Mouse (Mus musculus): ENCODE measurements around the gene Irak2. TPM values are rescaled to one million over a fixed set of nuclear protein-coding genes. Genes with fewer than 3 reads are reported as not detected.

Irak2 gene
- polyA plus RNA-seq, 1 experiment from 2014 or later = 4.5 TPM

- WGBS = 91% methylated on average over 9 of the region's 9 CpGs
- no peak overlapping the region for H3K27ac ChIP-seq (replicated peaks)
- H3K36me3 ChIP-seq (replicated peaks) = peaks cover 62% of the 10 kb centered on the region
These were observed 99.2 kb downstream of the Irak2 start for GRCm38 (mm10) chr6:113737318-113738046.

GRCm38 (mm10) chr6:113740236-113741217, 102.3 kb downstream of the Irak2 start, which contains the start of gene Sec13:
Gene Sec13, minus strand, starts transcription at chr6:113740743.
- 8% methylated on average over 41 of the region's 41 CpGs for WGBS
- no peaks in the 10 kb centered on the region for H3K9me3 ChIP-seq
- H3K4me1 ChIP-seq = peaks cover 14% of the 10 kb centered on the region
- H3K27ac ChIP-seq (replicated peaks) = peak within 1 kb of the TSS; percentile 89
- H3K36me3 ChIP-seq (replicated peaks) = peaks cover 31% of the 10 kb centered on the region
- DNase-seq (ENCODE audit: low spot score) = peak; percentile 91
- H3K27me3 ChIP-seq (replicated peaks; ENCODE audit: low read depth, poor library complexity, severe bottlenecking) = no peaks in the 10 kb centered on the region; the same call in 1 of the 2 replicates
- H3K4me3 ChIP-seq = peak within 1 kb of the TSS; percentile 95

More at GRCm38 (mm10) chr6:113737318-113738046, 99.2 kb downstream of the Irak2 start:
- Histone ChIP-seq H3K4me1 (peaks cover 14% of the 10 kb centered on the region), H3K4me3 (no peak overlapping the region), H3K27me3 (replicated peaks; ENCODE audit: low read depth, poor library complexity, severe bottlenecking) (no peaks in the 10 kb centered on the region), H3K9me3 (no peaks in the 10 kb centered on the region)
- DNase-seq (ENCODE audit: low spot score) = no peak

GRCm38 (mm10) chr6:113741425-113741824, 103.2 kb downstream of the Irak2 start:
- Histone ChIP-seq H3K27me3 (replicated peaks; ENCODE audit: low read depth, poor library complexity, severe bottlenecking) (peaks cover 5% of the 10 kb centered on the region; the same call in 1 of the 2 replicates), H3K27ac (replicated peaks) (no peak overlapping the region), H3K9me3 (no peaks in the 10 kb centered on the region), H3K36me3 (replicated peaks) (peaks cover 22% of the 10 kb centered on the region), H3K4me1 (peaks cover 14% of the 10 kb centered on the region), H3K4me3 (no peak overlapping the region)
- DNase-seq (ENCODE audit: low spot score) = no peak
- WGBS = 64% methylated on average over 2 of the region's 2 CpGs

GRCm38 (mm10) chr6:113742321-113742720, 104.1 kb downstream of the Irak2 start:
- Histone ChIP-seq H3K36me3 (replicated peaks) (peaks cover 13% of the 10 kb centered on the region), H3K4me3 (no peak overlapping the region), H3K27ac (replicated peaks) (no peak overlapping the region), H3K9me3 (no peaks in the 10 kb centered on the region), H3K27me3 (replicated peaks; ENCODE audit: low read depth, poor library complexity, severe bottlenecking) (peaks cover 9% of the 10 kb centered on the region; the same call in 1 of the 2 replicates), H3K4me1 (peaks cover 14% of the 10 kb centered on the region)
- WGBS = 74% methylated on average over 1 of the region's 1 CpGs
- DNase-seq (ENCODE audit: low spot score) = no peak

- Histone ChIP-seq H3K9me3 (no peaks in the 10 kb centered on the region), H3K36me3 (replicated peaks) (peaks cover 5% of the 10 kb centered on the region), H3K4me1 (peaks cover 14% of the 10 kb centered on the region), H3K27ac (replicated peaks) (no peak overlapping the region), H3K4me3 (no peak overlapping the region), H3K27me3 (replicated peaks; ENCODE audit: low read depth, poor library complexity, severe bottlenecking) (peaks cover 15% of the 10 kb centered on the region)
- WGBS = 57% methylated on average over 1 of the region's 1 CpGs
- DNase-seq (ENCODE audit: low spot score) = no peak
These were observed 104.8 kb downstream of the Irak2 start for GRCm38 (mm10) chr6:113743111-113743510.

Small RNAs within 50 kb of the gene (microRNA-seq; reads per million reads assigned to microRNA genes)
- gene Mir7042 = 0.91 reads per million

Other genes starting within 250 kb of the Irak2 start
- gene Ttll3, start 249.2 kb upstream of the Irak2 start, polyA plus RNA-seq (2016; fragmentation: Nextera tagmentation; extraction: Ambion mirVana) = 2.8 and 3.7 TPM in 2 replicates
- 34.6 and 34.8 TPM in 2 replicates for gene Rpusd3, start 219.1 kb upstream of the Irak2 start, polyA plus RNA-seq (2016; fragmentation: Nextera tagmentation; extraction: Ambion mirVana)
- not detected in 2 replicates for gene Cidec, start 202.7 kb upstream of the Irak2 start, polyA plus RNA-seq (2016; fragmentation: Nextera tagmentation; extraction: Ambion mirVana)
- 87.2 and 88.8 TPM in 2 replicates for gene Jagn1, start 195.9 kb upstream of the Irak2 start, polyA plus RNA-seq (2016; fragmentation: Nextera tagmentation; extraction: Ambion mirVana)
- 3.7 and 4.0 TPM in 2 replicates for gene Il17re, start 180.0 kb upstream of the Irak2 start, polyA plus RNA-seq (2016; fragmentation: Nextera tagmentation; extraction: Ambion mirVana)
- gene Il17rc, start 167.0 kb upstream of the Irak2 start, polyA plus RNA-seq (2016; fragmentation: Nextera tagmentation; extraction: Ambion mirVana) = 2.4 and 2.5 TPM in 2 replicates
- 23.5 and 27.2 TPM in 2 replicates for gene Creld1, start 155.2 kb upstream of the Irak2 start, polyA plus RNA-seq (2016; fragmentation: Nextera tagmentation; extraction: Ambion mirVana)
- gene Prrt3, start 136.5 kb upstream of the Irak2 start, polyA plus RNA-seq (2016; fragmentation: Nextera tagmentation; extraction: Ambion mirVana) = 2.1 and 2.2 TPM in 2 replicates
- gene Emc3, start 106.8 kb upstream of the Irak2 start, polyA plus RNA-seq (2016; fragmentation: Nextera tagmentation; extraction: Ambion mirVana) = 67.0 and 74.3 TPM in 2 replicates
- gene Fancd2, start 106.8 kb upstream of the Irak2 start, polyA plus RNA-seq (2016; fragmentation: Nextera tagmentation; extraction: Ambion mirVana) = 19.7 and 21.4 TPM in 2 replicates
- 0.22 TPM in 1 of 2 replicates, not detected in the other for gene Fancd2os, start 37.8 kb upstream of the Irak2 start, polyA plus RNA-seq (2016; fragmentation: Nextera tagmentation; extraction: Ambion mirVana)
- gene Brk1, start 33.7 kb upstream of the Irak2 start, polyA plus RNA-seq (2016; fragmentation: Nextera tagmentation; extraction: Ambion mirVana) = 200 and 208 TPM in 2 replicates
- gene Vhl, start 14.5 kb upstream of the Irak2 start, polyA plus RNA-seq (2016; fragmentation: Nextera tagmentation; extraction: Ambion mirVana) = 41.9 and 44.8 TPM in 2 replicates
- 0.68 and 0.72 TPM in 2 replicates for gene Tatdn2, start 58.6 kb downstream of the Irak2 start, polyA plus RNA-seq (2016; fragmentation: Nextera tagmentation; extraction: Ambion mirVana)
- gene Ghrl, start 81.4 kb downstream of the Irak2 start, polyA plus RNA-seq (2016; fragmentation: Nextera tagmentation; extraction: Ambion mirVana) = not detected in 2 replicates
- 288 and 292 TPM in 2 replicates for gene Sec13, start 102.3 kb downstream of the Irak2 start, polyA plus RNA-seq (2016; fragmentation: Nextera tagmentation; extraction: Ambion mirVana)